Mouse (Mus musculus) liver, adult 2 months (tissue): Measurements from ENCODE around the gene Rapgefl1.

ENCODE experiments used
- CTCF ChIP-seq: fragments of 200-500 bp; IDR thresholded peaks from 2 replicates; pipeline ENCODE4 v1.5.1; 2011; ENCODE audit warnings: low read depth, low read length, control low read depth
- POLR2A ChIP-seq: fragments of 200-500 bp; IDR thresholded peaks from 2 replicates; pipeline ENCODE4 v1.6.1; 2011; ENCODE audit warnings: low read length, control low read depth; ENCODE audit not compliant: insufficient read depth; ENCODE audit errors: extremely low read depth

DNA sequence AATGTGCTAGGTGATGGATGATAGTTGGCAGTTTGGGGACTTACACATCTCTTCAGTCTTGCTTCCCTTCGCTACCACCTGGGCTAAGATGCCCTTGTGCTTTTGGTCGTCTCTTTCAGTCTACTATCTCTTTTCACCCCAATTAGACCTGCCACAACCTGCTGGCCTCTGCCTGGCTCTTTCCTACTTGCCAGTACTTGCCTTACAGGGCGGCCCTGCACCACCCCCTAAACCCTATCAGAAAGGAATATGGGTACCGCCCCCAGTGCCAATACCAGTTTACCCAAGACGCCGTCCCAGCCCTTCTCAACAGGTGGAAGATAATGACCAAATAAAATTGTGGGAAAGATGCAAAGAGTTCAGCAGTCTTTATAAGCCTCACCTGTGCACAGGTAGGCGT lies 457 bp upstream of the Rapgefl1 start:
- TF ChIP-seq POLR2A, result no peak
- TF ChIP-seq CTCF, result no peak
